Mouse (Mus musculus): ENCODE data around the gene Myom1. TPM values are rescaled to one million over a fixed set of nuclear protein-coding genes. Genes with fewer than 3 reads are reported as not detected.

Gene Myom1
- polyA plus RNA-seq, 1 experiment from 2014 or later: 1.2 TPM

DNA sequence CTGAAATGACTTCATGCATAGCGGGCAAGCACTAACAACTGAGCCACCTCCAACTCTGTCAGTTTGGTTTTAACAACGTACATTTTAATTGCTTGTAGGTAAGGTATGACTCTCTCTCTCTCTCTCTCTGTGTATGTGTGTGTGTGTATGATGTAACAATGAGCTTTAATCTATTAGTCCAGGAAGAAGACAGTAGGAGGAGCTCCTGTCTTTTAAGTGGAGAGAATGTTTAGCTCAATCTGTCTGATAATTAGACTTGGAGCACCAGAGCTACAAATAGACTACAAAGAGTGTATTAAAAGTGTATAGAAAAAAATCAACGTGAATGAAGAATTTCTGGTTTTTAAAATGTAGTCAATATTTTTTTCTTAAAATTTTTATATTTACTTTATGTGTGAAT, 6.2 kb downstream of the Myom1 start:
- Histone ChIP-seq H3K9me3 (no peaks in the 10 kb centered on the region), H3K27me3 (no peaks in the 10 kb centered on the region), H3K27ac (no peak overlapping the region), H3K4me1 (replicated peaks) (no peaks in the 10 kb centered on the region), H3K9ac (replicated peaks) (no peak overlapping the region), H3K36me3 (no peaks in the 10 kb centered on the region), H3K4me2 (replicated peaks) (no peak overlapping the region), H3K4me3 (replicated peaks) (no peak overlapping the region)
- ATAC-seq: no peak
- 84% methylated on average over 3 of the region's 3 CpGs for WGBS

GRCm38 (mm10) chr17:71009751-71010150, 7.3 kb downstream of the Myom1 start:
- Histone ChIP-seq H3K4me3 (replicated peaks) (no peak overlapping the region), H3K36me3 (no peaks in the 10 kb centered on the region), H3K4me1 (replicated peaks) (no peaks in the 10 kb centered on the region), H3K27ac (no peak overlapping the region), H3K4me2 (replicated peaks) (no peak overlapping the region), H3K27me3 (no peaks in the 10 kb centered on the region), H3K9me3 (no peaks in the 10 kb centered on the region), H3K9ac (replicated peaks) (no peak overlapping the region)
- ATAC-seq: no peak
- 72% methylated on average over 1 of the region's 1 CpGs for WGBS

DNA sequence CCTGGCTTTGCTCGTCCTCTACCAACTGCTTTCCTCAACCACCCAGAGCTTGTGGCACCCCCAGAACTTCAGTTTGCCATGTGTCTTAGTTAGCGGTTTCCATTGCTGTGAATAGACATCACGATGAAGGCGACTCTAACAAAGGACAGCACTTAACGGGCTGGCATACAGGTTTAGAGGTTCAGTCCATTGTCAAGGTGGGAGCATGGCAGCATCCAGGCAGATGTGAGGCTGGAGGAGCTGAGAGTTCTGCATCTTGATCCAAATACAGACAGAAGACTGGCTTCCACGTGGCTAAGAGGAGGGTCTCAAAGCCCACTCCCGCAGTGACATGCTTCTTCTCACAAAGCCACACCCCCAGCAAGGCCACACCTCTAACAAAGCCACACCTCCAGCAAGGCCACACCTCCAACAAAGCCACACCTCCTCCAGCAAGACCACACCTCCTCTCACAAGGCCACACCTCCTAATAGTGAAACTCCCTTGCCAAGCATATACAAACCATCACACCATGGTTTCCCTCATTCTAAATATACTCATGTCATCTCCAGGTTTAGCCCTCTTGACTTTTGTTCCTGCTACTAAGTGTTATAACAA, 8.3 kb downstream of the Myom1 start:
- WGBS: 59% methylated on average over 7 of the region's 7 CpGs

DNA sequence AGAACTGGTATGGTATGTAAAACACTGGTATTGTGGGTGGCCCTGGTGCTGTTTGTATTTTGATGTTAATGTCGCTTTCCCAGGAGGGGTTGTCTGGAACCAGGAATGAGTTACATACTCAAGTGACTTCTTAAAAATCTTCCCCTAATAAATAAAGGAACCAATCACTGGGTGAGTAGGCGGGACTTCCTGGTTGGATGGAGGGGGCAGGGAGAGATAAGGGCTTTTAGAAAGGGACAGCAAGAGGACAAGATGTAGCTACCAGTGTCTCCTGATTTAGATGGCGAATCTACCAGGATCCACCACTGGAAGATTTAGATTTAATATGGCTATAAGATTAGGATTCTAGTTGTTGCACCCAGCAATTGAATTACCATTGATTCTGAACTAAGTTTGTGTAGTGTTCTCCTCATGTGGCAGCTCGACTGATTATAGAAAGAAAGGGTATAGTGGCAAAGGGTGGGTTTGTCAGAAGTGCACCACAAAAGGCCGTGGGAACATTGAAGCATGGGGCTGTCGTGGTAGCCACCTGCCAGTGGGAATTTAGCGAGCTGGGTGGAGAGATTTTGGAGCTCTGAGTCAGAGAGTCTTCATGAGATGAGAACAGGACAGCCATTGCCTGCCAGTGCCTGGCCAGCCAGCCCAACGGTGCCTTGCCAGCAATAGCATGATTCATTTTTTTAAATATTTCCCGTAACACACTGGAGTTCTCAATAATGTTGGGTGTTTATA, 9.7 kb downstream of the Myom1 start:
- Histone ChIP-seq H3K4me2 (replicated peaks) (no peak overlapping the region), H3K27me3 (no peaks in the 10 kb centered on the region), H3K4me1 (replicated peaks) (no peaks in the 10 kb centered on the region), H3K9ac (replicated peaks) (no peak overlapping the region), H3K9me3 (no peaks in the 10 kb centered on the region), H3K4me3 (replicated peaks) (no peak overlapping the region), H3K36me3 (no peaks in the 10 kb centered on the region), H3K27ac (no peak overlapping the region)
- 86% methylated on average over 9 of the region's 9 CpGs for WGBS
- ATAC-seq: no peak

More for the DNA sequence above, 8.3 kb downstream of the Myom1 start:
- H3K27ac ChIP-seq: no peak overlapping the region
- no peaks in the 10 kb centered on the region for H3K4me1 ChIP-seq (replicated peaks)
- no peak overlapping the region for H3K9ac ChIP-seq (replicated peaks)
- H3K4me2 ChIP-seq (replicated peaks): no peak overlapping the region
- no peaks in the 10 kb centered on the region for H3K9me3 ChIP-seq
- ATAC-seq: no peak
- H3K4me3 ChIP-seq (replicated peaks): no peak overlapping the region
- no peaks in the 10 kb centered on the region for H3K36me3 ChIP-seq
- H3K27me3 ChIP-seq: no peaks in the 10 kb centered on the region

DNA sequence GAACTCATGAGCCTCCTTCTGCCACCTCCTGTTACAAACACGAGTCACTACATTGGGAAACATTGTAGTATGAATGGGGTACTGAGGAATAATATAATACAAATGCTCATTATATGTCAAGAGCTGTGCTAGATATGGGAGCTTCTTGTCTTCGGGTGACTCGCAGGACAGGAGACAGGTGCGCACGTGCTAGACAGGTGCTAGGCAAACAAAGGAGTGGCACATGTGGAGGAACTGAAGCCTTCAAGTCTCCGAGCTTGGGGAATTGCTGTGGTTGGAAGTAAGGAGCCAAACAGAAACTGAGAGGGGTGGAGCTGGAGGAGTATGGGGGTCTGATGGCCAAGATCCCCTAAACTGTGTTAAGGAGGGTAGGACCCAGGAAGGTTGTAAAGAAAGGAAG, 10.7 kb downstream of the Myom1 start:
- Histone ChIP-seq H3K4me3 (replicated peaks) (no peak overlapping the region), H3K4me1 (replicated peaks) (no peaks in the 10 kb centered on the region), H3K9me3 (no peaks in the 10 kb centered on the region), H3K36me3 (no peaks in the 10 kb centered on the region), H3K9ac (replicated peaks) (no peak overlapping the region), H3K27ac (no peak overlapping the region), H3K27me3 (no peaks in the 10 kb centered on the region), H3K4me2 (replicated peaks) (no peak overlapping the region)
- ATAC-seq: no peak
- WGBS: 92% methylated on average over 6 of the region's 6 CpGs

DNA sequence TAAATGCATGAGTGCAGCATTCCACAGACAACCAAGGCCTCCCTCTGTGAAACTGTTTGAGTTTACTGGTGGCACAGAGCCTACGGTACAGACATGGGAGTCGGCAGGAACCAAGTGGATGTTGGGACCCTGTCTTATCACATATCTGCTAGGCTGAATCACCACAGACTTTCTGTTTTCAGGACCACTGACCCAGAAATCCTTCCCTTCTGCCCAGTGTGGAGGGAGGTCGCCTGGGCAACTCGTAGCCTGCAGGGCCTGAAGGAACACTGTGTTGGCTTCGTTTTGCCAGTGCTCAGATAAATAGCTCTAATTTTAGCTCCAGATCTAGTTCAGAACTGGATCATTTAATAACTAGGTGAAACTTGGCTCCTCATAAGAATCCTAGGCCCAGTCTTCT, 12.5 kb downstream of the Myom1 start:
- Histone ChIP-seq H3K27ac (no peak overlapping the region), H3K4me3 (replicated peaks) (no peak overlapping the region), H3K4me2 (replicated peaks) (no peak overlapping the region), H3K9me3 (no peaks in the 10 kb centered on the region), H3K36me3 (no peaks in the 10 kb centered on the region), H3K27me3 (no peaks in the 10 kb centered on the region), H3K4me1 (replicated peaks) (peaks cover 9% of the 10 kb centered on the region; the same call in 1 of the 2 replicates), H3K9ac (replicated peaks) (no peak overlapping the region)
- ATAC-seq: no peak
- WGBS: 49% methylated on average over 5 of the region's 5 CpGs

- H3K9me3 ChIP-seq: no peaks in the 10 kb centered on the region
- no peak overlapping the region for H3K4me2 ChIP-seq (replicated peaks)
- no peak overlapping the region for H3K4me3 ChIP-seq (replicated peaks)
These were observed 15.1 kb downstream of the Myom1 start for GRCm38 (mm10) chr17:71017457-71017998.

DNA sequence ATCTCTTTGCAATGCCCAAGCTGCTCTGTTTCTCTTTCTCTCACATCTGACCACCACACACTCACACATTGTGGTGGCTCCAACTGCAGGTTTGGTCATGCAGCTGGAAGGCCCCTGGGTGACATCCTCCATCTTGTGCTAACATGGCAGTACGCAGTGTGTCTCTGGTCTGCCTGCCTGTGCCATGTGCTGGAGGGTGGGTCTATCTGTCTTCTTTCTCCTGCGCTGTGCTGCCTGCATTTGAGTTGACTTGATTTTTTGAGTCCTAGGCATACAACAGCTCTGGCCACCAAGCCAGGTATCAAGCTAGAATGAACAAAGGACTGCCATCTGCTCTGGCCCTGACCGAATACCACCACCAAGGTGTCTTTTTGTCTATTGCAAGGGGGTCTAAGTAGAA, 15.7 kb downstream of the Myom1 start:
- H3K27me3 ChIP-seq: no peaks in the 10 kb centered on the region
- H3K9ac ChIP-seq (replicated peaks): no peak overlapping the region
- H3K4me2 ChIP-seq (replicated peaks): no peak overlapping the region
- H3K4me1 ChIP-seq (replicated peaks): peaks cover 9% of the 10 kb centered on the region; the same call in 1 of the 2 replicates
- whole genome bisulfite sequencing: 96% methylated on average over 3 of the region's 3 CpGs
- H3K4me3 ChIP-seq (replicated peaks): no peak overlapping the region
- no peak overlapping the region for H3K27ac ChIP-seq
- no peaks in the 10 kb centered on the region for H3K36me3 ChIP-seq
- ATAC-seq: no peak
- H3K9me3 ChIP-seq: no peaks in the 10 kb centered on the region

More at GRCm38 (mm10) chr17:71017457-71017998, 15.1 kb downstream of the Myom1 start:
- 98% methylated on average over 4 of the region's 4 CpGs for WGBS
- Histone ChIP-seq H3K9ac (replicated peaks) (no peak overlapping the region), H3K36me3 (no peaks in the 10 kb centered on the region), H3K27ac (no peak overlapping the region), H3K4me1 (replicated peaks) (peaks cover 9% of the 10 kb centered on the region; the same call in 1 of the 2 replicates), H3K27me3 (no peaks in the 10 kb centered on the region)
- ATAC-seq: no peak

DNA sequence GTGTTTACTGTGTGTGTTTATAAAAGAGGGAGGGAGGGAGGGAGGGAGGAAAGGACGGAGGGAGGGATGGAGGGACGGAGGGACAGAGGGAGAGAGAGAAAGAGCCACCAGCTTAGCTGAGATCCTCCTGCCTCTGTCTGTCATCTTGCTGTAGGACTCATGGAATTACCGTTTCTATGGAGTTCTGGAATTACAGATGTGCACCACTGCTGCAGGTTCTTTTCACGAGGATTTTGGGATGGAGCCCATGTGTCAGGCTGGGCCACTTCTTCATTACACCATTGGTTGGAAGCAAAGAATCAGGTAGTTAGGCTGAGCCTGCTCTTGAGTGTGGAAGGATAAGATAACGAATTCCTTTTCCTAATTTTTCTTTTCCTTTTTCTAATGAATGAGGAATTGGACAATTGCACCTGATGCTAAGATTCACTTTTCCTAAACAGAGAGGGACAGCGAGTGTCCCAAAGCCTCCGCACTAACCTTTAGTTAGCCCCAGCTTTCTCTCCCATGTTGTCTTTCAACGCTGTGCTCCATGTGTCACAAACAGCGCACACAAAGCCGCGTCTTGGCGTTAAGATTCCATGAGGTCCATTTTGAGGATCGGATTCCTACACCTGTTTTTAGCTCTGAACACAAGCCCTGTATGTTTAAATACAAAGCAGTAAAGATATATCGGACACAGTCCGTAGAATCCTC, 16.3 kb downstream of the Myom1 start:
- no peak overlapping the region for H3K4me2 ChIP-seq (replicated peaks)
- no peaks in the 10 kb centered on the region for H3K27me3 ChIP-seq
- no peak overlapping the region for H3K4me3 ChIP-seq (replicated peaks)
- H3K9me3 ChIP-seq: no peaks in the 10 kb centered on the region
- no peaks in the 10 kb centered on the region for H3K36me3 ChIP-seq
- H3K9ac ChIP-seq (replicated peaks): no peak overlapping the region
- WGBS: 80% methylated on average over 15 of the region's 15 CpGs
- no peak for ATAC-seq
- H3K4me1 ChIP-seq (replicated peaks): peaks cover 9% of the 10 kb centered on the region; the same call in 1 of the 2 replicates
- no peak overlapping the region for H3K27ac ChIP-seq

GRCm38 (mm10) chr17:71019309-71019655, 16.8 kb downstream of the Myom1 start:
- no peak overlapping the region for H3K4me2 ChIP-seq (replicated peaks)
- H3K36me3 ChIP-seq: no peaks in the 10 kb centered on the region
- H3K27me3 ChIP-seq: no peaks in the 10 kb centered on the region
- H3K27ac ChIP-seq: no peak overlapping the region
- 37% methylated on average over 6 of the region's 6 CpGs for WGBS
- no peak overlapping the region for H3K9ac ChIP-seq (replicated peaks)
- no peak for ATAC-seq
- no peaks in the 10 kb centered on the region for H3K9me3 ChIP-seq
- no peak overlapping the region for H3K4me3 ChIP-seq (replicated peaks)
- H3K4me1 ChIP-seq (replicated peaks): peaks cover 9% of the 10 kb centered on the region; the same call in 1 of the 2 replicates

GRCm38 (mm10) chr17:71019860-71020259, 17.4 kb downstream of the Myom1 start:
- no peak for ATAC-seq
- 0 out of 2 replicates have a peak overlapping the region, but pooled peaks have one; percentile 23 for H3K9ac ChIP-seq (replicated peaks)
- no peak overlapping the region for H3K27ac ChIP-seq
- no peak overlapping the region for H3K4me3 ChIP-seq (replicated peaks)
- peaks cover 9% of the 10 kb centered on the region; the same call in 1 of the 2 replicates for H3K4me1 ChIP-seq (replicated peaks)
- H3K36me3 ChIP-seq: no peaks in the 10 kb centered on the region
- H3K9me3 ChIP-seq: no peaks in the 10 kb centered on the region
- no peaks in the 10 kb centered on the region for H3K27me3 ChIP-seq
- 66% methylated on average over 9 of the region's 9 CpGs for WGBS
- no peak overlapping the region for H3K4me2 ChIP-seq (replicated peaks)

DNA sequence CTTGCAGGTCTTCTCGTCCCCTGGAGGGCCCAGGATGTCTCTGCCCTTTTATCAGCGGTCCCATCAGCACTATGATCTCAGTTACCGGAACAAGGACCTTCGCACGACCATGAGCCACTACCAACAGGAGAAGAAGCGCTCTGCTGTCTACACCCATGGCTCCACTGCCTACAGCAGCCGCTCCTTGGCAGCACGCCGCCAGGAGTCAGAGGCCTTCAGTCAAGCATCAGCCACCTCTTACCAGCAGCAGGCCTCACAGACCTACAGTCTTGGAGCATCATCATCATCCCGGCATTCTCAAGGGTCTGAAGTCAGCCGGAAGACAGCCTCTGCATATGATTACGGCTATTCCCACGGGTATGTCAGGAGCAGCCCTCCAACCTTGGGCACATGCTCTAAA, 20.4 kb downstream of the Myom1 start:
- Histone ChIP-seq H3K36me3 (no peaks in the 10 kb centered on the region), H3K4me3 (replicated peaks) (no peak overlapping the region), H3K9me3 (no peaks in the 10 kb centered on the region), H3K4me2 (replicated peaks) (no peak overlapping the region), H3K27me3 (no peaks in the 10 kb centered on the region), H3K9ac (replicated peaks) (no peak overlapping the region), H3K4me1 (replicated peaks) (peaks cover 9% of the 10 kb centered on the region; the same call in 1 of the 2 replicates), H3K27ac (no peak overlapping the region)
- no peak for ATAC-seq
- 87% methylated on average over 13 of the region's 13 CpGs for WGBS
